Mouse (Mus musculus): ENCODE data around the gene Tlr12.
"Not testable (repeated sequence)": the region's sequence is repeated elsewhere in the genome, so short reads cannot be mapped to it uniquely, and the experiment has no call there.

Gene Tlr12

DNA sequence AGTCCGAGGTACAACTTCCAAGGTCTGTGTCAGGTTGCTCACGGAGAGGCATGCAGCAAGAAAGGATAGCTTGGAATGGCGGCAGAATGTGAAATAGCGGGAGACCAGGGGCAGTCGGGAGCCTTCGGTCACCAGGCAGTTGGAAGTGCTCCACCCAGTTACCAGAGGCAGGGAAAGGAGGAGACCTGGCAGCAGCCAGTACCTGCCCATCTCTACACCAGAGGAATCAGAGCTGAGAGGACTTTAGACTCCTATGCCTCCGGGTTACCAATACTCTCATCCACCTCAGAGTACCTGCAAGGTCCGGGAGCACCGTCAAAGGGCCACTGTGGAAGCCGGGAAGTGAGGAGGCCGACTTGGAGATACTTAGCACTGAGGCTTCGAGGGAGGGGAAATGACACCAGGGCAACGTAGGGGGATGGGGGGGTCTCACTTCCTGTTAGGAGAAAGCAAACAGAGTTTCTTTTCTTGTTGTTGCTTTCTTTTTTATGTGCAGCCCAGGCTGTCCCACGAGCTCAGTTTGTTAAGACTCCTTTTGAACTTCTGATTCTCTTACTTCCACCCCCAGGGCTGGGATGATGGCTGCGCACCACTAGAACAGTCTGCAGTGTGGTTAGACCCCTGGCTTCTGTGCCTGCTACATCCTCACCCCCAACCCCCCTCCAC is at the start of gene Tlr12:
Gene Tlr12, minus strand, starts transcription at position 374 of the 666 bp plus-strand sequence.
- no peak for DNase-seq

DNA sequence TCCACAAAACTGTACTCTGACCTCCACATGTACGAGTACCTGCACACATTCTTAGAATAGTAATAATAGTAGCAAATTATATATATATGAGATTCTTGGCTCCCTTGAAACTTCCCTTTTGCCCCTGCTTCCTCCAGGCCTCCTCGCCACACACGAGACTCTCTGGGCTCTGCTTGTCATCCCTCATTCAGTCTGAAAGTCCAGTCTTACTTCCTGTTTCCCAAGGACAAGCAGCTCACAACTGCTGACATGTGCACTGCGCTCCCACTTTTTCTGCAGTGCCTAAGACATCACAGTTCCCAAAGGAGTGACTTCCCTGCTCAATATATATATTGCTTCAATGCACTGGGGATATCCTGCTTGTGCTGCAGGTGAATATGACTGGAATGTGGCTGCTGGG is 48.8 kb upstream of the Tlr12 start:
- not testable (repeated sequence) for DNase-seq

DNA sequence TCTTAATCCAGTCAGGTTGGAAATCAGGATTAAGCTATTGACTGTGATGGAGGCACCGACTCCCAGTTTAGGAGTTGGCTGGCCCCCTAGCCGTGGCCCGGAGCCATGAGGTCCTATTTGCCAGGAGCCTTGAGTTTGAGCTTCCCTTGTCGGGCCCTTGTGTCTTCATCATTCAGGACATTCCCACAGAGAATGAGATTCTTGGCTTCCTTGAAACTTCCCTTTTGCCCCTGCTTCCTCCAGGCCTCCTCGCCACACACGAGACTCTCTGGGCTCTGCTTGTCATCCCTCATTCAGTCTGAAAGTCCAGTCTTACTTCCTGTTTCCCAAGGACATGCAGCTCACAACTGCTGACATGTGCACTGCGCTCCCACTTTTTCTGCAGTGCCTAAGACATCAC is 47.9 kb upstream of the Tlr12 start:
- DNase-seq = not testable (repeated sequence)

DNA sequence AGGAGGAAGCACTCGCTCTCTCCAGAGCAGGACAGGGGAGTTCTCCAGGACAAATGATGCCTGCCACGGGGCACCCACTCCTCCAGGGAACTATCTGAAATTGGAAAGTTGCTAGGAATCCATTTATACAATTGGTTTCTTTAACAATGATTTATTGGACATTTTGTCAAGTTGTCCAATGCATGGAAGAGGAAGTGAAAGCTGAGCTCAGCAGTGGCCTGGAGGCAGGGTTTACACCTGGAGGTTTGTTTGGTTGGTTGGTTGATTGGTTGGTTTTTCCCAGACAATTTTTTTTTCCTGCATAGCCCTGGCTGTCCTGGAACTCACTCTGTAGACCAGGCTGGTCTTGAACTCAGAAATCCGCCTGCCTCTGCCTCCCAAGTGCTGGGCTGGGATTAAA is 45.6 kb upstream of the Tlr12 start:
- DNase-seq = no peak

DNA sequence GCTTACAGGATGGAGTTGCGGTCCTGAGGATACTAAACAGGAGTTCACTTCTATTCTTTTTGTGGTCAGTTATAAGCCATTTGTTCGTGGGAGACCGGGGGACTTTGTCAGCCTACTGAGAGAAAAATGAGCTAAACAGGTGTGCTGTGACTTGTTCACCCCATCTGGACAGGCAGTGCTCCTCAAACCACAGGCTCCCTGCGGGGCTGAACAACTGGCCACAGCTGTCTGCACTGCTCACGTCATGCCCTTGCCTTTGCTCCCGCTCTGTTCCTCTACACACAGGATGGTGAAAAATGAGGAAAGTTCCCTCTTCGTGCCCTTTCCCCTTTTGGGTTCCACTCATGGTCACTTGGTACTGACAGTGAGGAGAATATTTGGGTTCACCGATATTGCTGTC is 42.6 kb upstream of the Tlr12 start:
- DNase-seq = no peak

DNA sequence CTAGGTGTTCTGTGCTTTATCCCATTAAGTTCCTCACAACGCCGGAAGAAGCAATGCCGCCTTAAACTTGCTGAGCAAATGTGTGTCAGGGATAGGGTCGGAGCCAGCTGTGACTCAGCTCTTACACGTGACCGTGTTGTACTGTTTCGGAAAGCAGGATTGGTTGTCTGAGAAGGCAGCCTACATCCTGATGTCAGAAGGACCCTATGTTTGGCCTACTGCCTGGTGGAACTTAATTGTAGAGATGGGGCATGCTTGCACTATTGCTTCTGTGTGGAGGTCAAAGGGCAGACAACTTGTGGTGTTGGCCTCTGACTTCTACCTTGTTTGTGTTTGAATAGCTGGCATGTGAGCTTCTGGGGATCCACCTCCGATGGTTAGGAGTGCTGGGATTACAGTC is 41.8 kb upstream of the Tlr12 start:
- peak; percentile 18 for DNase-seq

DNA sequence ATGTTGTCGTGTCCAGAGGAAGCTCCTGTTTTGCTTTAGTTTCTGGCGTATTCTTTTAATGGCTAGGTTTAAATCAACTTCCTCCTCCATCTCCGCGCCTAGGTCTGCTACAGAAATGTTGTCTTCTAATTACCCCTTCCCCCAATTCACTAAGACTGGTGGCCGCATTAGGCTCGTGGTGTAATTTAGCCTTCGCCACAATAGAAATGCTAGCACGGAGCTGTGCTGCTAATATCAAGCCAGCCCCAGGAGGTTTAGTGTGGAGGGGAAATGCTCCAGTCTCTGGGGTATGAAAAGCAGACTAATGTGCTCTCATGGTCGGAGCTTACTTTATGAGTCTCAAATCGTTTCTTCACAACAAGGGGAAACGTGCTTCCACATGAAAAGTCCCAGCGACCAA is 37.0 kb upstream of the Tlr12 start:
- no peak for DNase-seq

DNA sequence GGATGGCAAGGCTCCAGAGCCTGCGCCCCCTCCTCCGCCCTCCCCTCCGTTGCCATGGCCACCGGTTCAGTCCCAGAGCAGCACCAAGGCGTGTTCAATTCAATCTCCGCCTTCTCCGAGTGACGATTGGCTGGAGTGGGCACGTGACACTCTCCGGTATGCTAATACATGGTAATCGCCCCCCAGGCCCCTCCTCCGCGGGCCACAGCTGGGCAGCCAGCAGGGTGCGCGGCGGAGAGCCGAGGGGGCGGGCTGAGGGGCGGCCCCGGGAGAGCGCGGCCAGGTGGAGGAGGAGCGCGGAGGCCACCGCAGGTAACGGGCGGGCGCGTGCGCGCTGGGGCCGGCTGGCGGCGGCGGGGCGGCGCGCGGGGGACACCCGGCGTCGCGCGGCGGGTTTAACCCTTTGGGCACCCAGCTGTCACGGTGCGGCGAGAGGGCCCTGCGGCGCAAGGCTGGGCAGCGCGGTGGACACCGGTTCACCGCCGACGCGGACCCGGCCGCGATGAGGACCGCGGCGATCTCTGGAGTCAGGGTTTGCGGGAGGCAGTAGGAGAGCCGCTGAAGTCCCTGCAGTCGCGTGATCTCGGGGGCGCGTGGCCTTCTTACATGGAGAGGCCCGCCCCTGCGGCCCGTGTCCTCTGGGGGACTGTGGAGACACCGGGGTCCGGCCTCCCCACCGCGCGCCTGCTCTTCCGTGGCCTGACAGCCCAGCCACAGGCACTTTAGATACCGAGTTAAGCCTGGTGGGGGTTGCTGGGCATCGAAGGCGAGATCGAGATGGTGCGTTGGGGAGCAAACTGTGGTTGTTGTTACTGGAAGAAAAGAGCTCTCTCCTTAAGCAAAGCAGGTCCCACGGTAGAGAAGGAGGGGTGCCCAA is 36.3 kb upstream of the Tlr12 start, which contains the start of gene Phc2:
Gene Phc2, plus strand, starts transcription at position 198 of the 877 bp plus-strand sequence.
- peak; percentile 98 for DNase-seq

DNA sequence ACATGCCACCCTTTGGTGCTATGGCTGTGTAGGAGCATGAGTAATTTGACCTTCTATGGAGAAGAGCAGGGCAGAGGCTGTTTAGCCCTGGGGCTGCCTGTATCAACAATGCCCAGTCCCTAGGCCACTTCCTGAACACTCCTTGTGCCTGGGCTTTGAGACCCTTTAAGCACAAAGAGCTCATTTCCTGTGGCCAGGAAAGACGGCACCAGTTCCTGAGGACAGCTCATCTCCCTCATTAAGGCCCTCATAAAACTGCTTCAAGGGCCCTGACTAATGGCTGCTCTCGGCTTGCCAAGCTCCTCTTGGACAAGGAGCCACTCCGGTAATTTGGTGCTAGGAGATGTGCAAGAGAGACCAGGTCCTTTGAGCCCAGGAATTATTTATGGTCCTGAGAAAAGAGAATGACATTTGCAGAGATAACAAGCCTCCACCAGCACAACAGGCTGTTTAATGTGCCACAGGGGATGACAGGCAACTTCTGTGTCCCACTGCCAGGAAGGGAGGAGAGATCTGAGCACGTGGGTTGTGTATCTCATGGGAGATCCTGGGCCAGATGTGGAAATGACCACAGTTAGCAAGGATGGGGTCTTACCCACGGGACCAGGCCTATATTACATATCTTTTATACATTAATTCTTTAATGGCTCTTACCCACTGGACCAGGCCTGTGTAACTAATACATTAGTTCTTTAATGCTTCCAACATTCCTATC is 34.3 kb upstream of the Tlr12 start:
- DNase-seq = peak; percentile 48

DNA sequence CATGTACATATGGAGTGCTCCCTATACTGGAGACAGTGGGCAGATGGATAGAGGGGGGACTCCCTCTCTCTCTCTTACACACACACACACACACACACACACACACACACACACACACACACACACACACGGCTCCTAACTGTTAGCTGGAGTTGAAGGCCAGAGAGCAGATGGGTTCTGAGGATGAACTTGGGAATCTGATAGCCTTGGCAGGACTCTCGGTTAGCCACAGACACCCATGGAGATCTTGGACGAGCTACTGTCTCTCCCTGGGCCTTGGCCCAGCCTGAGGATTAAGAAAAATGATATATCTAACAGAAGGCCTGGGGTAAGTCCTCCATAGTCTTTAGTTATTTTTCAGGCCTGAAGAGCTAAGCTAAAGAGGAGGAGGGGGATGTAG is 33.1 kb upstream of the Tlr12 start:
- DNase-seq = peak; percentile 91

DNA sequence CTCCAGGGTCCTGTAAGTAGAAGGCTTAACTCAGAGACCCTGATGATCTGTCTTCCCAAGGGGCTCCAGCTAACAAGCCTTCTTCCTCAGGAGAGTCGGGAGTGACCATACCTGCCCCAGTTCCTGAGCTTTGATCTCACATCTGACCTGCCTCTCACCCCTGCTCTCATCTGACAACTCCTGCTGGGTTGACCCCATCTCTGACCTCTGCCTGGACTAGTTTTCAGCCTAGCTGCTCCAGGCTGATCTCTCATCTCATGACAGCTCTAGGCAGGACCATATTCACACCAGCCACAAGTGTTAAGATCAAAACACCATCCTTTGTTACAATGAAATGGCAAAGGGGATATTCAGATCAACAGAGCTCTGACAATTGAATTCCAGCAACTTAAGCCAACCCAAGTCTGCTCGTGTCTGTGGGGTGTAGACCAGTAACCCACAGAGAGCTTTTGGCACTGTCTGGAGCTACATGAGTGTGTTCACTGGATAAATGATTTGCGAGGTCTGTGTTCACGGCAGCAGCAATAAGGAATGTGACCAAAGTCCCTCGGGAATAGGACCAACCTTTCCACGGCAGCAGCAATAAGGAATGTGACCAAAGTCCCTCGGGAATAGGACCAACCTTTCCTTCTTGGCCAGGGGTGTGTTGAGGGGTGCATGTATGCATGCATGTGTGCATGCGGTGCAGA is 30.3 kb upstream of the Tlr12 start:
- DNase-seq = peak; percentile 21

DNA sequence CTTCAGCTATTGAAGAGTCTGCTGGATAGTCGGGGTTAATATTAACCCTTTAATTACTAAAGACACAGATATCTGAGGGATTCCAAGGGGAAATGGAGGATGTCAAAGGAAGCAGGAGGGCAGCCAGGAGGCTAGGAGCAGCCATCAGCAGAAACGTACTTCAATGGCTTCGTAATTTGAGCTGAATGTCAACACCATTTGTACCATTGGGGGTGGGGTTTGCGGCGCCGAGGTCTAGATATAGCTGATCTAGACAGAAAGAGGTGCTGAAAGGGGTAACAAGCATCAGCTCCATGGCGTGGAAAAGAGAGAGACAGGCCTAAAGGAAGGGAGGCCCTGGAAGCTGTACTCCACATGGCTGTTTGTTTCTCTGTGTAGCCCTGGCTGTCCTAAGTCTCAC is 28.3 kb upstream of the Tlr12 start:
- no peak for DNase-seq

DNA sequence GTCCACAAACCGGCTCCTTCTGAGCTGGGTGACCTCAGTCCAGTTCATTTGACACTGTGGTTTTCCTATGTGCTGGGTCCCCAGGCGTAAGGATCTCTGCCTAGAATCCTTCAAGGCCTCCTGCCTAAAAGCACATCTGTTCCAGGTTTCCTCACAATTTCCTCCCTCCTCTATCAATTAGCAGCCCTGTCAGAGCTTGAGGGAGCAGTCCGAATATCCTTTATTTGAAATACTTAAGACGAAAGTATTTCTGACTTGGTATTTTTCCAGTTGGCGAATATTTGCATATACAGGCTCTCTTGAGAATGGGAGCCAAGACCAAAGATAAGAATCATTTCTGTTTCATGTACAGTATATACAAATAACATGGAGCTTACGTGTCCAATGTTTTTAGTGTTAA is 27.5 kb upstream of the Tlr12 start:
- no peak for DNase-seq

DNA sequence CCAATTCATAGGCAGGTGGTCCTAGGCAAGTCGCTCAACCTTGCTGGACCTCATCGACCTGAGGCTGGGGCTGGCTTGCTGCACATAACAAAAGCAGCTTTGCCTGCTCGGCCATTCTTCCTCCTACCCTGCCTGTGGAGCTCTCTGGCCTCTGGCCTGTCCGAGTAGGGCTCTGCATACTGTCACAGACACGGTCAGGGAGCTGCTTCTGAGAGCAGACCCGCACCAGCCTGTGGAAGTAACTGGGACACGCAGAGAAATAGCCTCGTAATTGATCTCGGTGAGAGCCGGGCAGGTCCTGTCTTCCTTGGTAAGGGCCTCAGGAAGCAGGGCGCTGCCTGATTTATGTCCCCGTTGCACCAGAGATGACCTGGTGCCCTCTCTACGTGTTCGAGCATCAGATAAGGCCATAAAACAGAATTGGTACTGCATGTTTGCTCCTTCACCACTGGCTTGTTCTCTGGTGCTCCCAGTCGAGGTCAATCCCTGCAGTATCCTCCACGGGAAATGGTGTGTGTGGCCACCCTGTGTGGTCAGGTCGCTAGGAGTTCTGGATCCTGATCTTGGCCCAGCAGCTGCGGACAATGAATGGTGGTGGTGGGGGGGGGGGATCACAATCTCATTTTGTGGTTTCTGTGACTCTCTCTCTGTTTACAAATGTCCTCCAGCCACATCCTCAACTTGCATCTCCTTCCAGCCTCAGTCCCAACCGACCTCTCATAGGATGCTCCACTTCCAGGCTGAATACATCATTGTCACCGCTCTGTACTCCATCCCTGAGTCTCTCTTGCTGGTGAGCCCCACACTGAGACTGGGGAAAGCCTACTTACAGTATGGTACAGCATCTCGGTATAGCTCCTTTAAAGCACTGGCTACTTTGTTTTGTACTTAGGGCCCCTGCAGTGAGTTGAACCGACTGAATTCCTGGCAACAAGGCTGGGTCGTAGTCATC is 23.6 kb upstream of the Tlr12 start:
- DNase-seq = no peak

DNA sequence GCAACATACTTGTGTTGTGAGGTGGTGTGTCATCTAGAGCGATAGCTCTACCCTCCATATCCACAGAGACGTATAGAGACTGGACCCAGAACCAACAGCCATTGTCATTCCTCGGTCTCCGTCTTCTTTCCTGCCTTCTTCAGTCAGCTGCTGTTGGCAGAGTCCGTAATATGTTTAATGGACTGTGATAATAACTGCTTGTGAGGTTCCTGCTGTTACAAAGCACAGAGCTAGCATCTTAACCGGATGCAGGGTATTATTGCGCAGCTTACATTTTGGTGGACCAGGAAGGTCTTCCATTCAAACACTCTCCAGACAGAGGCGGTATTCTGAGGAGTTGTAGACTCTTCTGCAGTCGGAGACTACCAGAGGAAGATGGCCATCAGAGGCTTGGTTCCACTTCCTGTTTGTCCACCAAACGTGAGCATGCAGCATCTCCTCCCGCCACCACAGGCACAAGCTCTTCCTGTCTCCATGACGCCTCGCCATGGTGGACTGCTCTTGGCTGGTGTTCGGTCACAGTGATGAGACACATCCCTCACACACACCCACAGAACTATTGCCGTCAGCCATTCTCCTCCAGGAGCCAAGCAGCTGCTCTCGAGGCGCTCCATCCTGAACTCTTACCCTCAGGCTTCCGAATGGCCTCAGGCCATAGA is 20.0 kb upstream of the Tlr12 start:
- DNase-seq = no peak

DNA sequence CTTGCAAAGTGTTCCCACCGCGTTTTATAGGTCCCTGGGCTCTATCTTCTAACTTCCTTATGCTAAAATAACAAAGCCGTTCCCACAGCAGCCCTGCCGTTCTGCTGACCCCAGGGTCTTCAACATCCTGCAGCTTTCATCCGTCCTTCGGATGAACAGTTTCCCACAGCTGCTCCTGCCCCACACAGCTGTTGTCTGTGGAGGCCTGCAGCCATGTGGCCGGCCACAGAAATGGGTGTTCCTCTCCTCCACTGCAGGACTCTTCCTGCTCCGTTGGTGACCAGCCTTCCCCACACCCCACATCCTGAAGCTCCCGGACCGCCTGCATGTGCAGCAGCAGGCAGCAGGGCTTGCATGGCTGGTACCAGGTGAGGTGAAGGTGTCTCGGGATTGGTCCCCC is 18.8 kb upstream of the Tlr12 start:
- DNase-seq = no peak

DNA sequence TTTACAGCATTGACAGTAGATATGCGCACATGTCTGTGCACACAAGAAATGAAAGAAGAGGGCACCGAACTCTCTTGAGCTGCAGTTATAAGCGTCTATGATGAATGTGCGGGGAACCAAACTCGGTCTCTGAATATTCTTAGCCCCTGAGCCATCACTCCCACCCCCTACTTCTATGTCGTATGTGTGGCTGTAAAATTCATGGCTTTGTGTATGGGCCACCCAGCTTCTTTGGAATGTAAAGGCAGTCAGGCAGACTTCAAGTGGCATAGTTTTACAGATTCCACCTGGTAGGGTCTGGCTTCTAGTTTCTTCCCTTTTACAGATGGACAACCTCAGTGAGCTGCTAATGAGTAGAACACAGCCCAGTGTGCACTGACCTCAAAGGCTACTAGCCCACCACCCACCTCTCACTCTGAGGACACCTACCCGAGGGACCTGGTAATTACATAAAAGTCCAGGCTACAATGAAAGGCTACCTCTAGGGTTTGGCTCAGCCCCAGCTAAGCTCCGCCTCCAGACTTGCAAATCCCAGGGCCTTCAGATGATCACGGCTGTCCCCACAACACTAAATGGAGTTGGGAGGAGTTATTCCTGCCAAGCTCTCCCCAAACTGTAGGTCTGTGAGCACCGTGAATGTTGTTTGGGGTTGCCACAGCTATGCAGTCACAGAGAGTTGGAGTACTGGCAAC is 17.6 kb upstream of the Tlr12 start:
- DNase-seq = no peak

DNA sequence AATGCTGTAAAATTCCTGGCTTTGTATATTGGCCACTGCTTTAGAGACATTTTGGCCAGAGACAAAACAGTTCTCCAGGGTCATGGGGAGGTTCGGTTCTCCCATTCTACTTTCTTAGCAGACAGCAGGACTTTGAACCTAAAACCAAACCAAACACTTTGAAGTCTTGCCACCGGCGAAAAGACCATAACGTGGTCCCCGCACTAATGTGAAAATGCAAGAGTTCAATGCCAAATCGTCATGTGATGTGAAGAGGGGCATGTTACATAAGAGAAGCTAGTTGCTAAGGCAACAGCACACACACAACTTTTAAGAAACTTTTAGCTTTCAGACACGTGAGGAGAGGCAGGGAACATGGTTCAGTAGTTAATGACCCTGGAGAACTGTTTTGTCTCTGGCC is 17.0 kb upstream of the Tlr12 start:
- DNase-seq = no peak

DNA sequence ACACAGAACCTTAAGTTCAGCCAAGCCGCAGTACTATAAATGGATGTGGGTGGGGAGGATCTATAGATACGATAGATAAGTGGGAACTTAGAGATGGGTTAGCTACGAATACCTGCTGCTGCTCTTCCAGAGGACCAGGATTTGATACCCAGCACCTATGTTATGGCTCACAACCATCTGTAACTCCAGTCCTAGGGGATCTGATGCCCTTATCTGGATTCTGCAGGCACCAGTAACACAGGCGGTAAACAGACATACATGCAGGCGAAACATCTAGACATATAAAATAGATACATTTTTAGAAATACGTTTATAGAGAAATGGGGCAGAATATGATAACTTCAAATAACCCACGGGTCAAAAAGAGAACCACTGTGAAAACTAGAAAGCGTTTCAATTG is 2.7 kb upstream of the Tlr12 start:
- DNase-seq = no peak

DNA sequence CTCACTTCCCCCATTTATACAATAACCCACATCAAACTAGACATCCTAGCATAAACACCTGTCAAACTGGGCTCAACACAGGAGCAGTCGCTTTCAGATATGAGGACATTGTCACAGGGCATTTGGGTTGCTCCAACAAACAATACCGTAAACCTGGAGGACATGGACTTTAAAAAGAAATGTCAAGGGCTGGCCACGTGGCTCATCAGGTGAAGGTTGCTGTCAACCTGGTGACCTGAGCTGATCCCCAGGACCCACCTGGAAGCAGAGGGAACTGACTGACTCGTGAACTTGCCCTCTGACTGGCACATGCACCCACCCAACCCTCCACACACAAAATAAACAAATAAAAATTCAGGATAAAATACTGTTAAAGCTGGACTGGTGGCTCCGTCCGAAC is 2.2 kb upstream of the Tlr12 start:
- DNase-seq = no peak

DNA sequence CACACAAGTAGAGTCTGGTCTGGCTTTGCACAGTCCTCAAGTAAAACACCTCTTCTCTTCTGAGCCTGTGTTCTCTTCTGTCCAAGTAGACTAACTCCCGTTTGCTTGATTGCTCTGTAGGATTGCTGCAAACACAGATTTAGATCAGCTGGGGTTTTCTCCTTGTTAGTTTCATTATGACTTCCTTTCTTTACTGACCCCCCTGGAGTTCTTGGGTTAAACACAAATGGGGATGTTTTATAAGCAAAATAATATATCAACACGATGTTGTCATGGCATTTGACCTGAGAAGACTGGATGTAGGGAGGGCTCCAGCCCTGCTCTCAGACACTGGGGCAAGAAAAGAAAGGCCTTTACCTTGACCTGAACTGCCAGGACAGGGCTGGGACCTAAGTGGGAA is 544 bp upstream of the Tlr12 start:
- DNase-seq = no peak

Data from cerebellum, adult 9-11 months (tissue).